Mouse (Mus musculus) olfactory bulb, adult 2 months (tissue): ENCODE measurements around the gene Nkiras1.
"Not testable (repeated sequence)": the region's sequence is repeated elsewhere in the genome, so short reads cannot be mapped to it uniquely, and the experiment has no call there.

ENCODE experiments used
- CTCF ChIP-seq: fragments of 200-500 bp; IDR thresholded peaks from 2 replicates; pipeline ENCODE4 v1.5.1; 2012; ENCODE audit warnings: low read depth, mild to moderate bottlenecking, low read length, moderate library complexity; ENCODE audit not compliant: insufficient read depth
- POLR2A ChIP-seq: fragments of 200-500 bp; IDR thresholded peaks from 2 replicates; pipeline ENCODE4 v1.6.1; 2012; ENCODE audit warnings: mild to moderate bottlenecking, low read depth, low read length, moderate library complexity; ENCODE audit not compliant: insufficient read depth

DNA sequence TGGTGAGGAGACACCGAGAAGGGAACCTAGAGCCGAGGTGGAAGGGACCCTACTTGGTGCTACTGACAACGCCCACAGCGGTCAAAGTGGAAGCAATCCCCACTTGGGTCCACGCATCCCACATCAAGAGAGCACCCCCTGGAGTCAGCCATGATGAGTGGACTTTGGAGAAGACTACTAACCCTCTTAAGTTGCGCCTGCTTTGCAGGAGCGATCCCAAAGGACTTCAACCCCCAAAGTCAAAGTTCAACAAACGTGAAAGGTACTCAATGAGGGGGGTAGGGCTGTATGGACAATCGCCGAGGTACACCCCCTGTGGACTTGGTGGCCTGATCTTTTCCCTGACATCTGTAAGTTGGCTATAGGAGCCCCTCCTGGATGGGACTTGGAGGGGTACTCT lies 41.2 kb upstream of the Nkiras1 start:
- not testable (repeated sequence) for TF ChIP-seq POLR2A, CTCF
